Mouse (Mus musculus): ENCODE measurements around the gene Sptb. TPM values are rescaled to one million over a fixed set of nuclear protein-coding genes. Genes with fewer than 3 reads are reported as not detected.

Sptb gene
- polyA plus RNA-seq, 1 experiment from 2014 or later: 5.1 TPM

GRCm38 (mm10) chr12:76681937-76682336 is 28.4 kb downstream of the Sptb start:
- no peak overlapping the region for H3K4me3 ChIP-seq (ENCODE audit: low read depth, low read length)
- H3K4me2 ChIP-seq (ENCODE audit: low read length): no peak overlapping the region
- ATAC-seq: 0 out of 2 replicates have a peak, but pooled peaks have one; percentile 51
- no peaks in the 10 kb centered on the region for H3K36me3 ChIP-seq (ENCODE audit: control insufficient read depth, insufficient read depth, low read length)
- H3K9me3 ChIP-seq (replicated peaks; ENCODE audit: control insufficient read depth, low read length, poor library complexity, severe bottlenecking): no peaks in the 10 kb centered on the region
- H3K27ac ChIP-seq (ENCODE audit: low read length): no peak overlapping the region
- H3K27me3 ChIP-seq (ENCODE audit: control insufficient read depth, insufficient read depth, low read depth, low read length): no peaks in the 10 kb centered on the region
- no peak overlapping the region for H3K9ac ChIP-seq (ENCODE audit: low read depth, low read length)
- no peaks in the 10 kb centered on the region for H3K4me1 ChIP-seq (ENCODE audit: control insufficient read depth, insufficient read depth, low read length)

DNA sequence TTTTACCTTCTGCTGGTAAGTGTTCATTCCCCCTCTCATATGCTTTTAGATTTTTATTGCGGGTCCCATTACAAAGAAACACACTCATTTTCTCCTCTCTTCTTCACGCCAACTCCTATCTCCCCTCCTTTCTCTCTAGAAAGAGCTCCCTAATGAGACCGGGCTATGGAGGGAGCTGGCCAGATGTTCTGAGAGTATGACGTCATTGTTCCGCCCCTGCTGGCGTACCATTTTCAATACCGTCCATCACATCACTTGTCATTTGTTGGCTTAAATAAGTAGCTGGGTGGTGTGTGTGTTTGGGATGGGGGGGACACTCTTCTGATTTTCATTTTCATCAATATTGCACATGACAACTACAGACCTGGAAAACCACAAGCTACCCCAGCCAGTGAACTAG is 33.3 kb downstream of the Sptb start:
- H3K27ac ChIP-seq (ENCODE audit: low read length): no peak overlapping the region
- 67% methylated on average over 7 of the region's 7 CpGs for WGBS
- peaks cover 6% of the 10 kb centered on the region; the same call in 1 of the 2 replicates for H3K4me1 ChIP-seq (ENCODE audit: control insufficient read depth, insufficient read depth, low read length)
- H3K36me3 ChIP-seq (ENCODE audit: control insufficient read depth, insufficient read depth, low read length): no peaks in the 10 kb centered on the region
- H3K9me3 ChIP-seq (replicated peaks; ENCODE audit: control insufficient read depth, low read length, poor library complexity, severe bottlenecking): no peaks in the 10 kb centered on the region
- H3K4me2 ChIP-seq (ENCODE audit: low read length): no peak overlapping the region
- ATAC-seq: no peak
- H3K9ac ChIP-seq (ENCODE audit: low read depth, low read length): no peak overlapping the region
- no peak overlapping the region for H3K4me3 ChIP-seq (ENCODE audit: low read depth, low read length)
- no peaks in the 10 kb centered on the region for H3K27me3 ChIP-seq (ENCODE audit: control insufficient read depth, insufficient read depth, low read depth, low read length)

GRCm38 (mm10) chr12:76676477-76676876 is 33.9 kb downstream of the Sptb start:
- Histone ChIP-seq H3K4me1 (ENCODE audit: control insufficient read depth, insufficient read depth, low read length) (peaks cover 6% of the 10 kb centered on the region; the same call in 1 of the 2 replicates), H3K4me2 (ENCODE audit: low read length) (no peak overlapping the region), H3K27ac (ENCODE audit: low read length) (no peak overlapping the region), H3K9ac (ENCODE audit: low read depth, low read length) (no peak overlapping the region), H3K4me3 (ENCODE audit: low read depth, low read length) (no peak overlapping the region), H3K9me3 (replicated peaks; ENCODE audit: control insufficient read depth, low read length, poor library complexity, severe bottlenecking) (no peaks in the 10 kb centered on the region), H3K36me3 (ENCODE audit: control insufficient read depth, insufficient read depth, low read length) (no peaks in the 10 kb centered on the region), H3K27me3 (ENCODE audit: control insufficient read depth, insufficient read depth, low read depth, low read length) (0 out of 2 replicates have a peak, but pooled peaks cover 1% of the 10 kb centered on the region)
- ATAC-seq: no peak
- 81% methylated on average over 22 of the region's 22 CpGs for WGBS

DNA sequence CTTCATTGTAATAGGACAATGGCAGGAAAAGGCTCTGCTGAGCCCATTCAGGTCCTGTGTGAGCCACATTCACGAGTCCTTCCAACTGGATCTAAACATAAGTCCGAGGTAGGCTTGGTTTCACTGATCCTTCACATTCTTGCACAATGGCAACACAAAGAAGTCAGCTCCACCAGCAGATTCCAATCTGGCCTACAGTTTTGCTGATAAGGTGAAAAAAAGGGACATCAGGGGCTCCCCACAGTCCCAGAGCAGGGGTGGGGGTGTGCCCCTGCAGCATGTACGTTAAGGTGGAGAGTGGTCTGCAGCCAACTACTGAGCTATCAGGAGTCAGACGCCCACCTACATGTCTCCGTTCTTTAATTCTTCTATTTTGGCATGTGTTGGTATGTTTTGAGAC is 35.0 kb downstream of the Sptb start:
- H3K4me2 ChIP-seq (ENCODE audit: low read length): no peak overlapping the region
- ATAC-seq: no peak
- 0 out of 2 replicates have a peak, but pooled peaks cover 2% of the 10 kb centered on the region for H3K27me3 ChIP-seq (ENCODE audit: control insufficient read depth, insufficient read depth, low read depth, low read length)
- no peak overlapping the region for H3K27ac ChIP-seq (ENCODE audit: low read length)
- peaks cover 6% of the 10 kb centered on the region; the same call in 1 of the 2 replicates for H3K4me1 ChIP-seq (ENCODE audit: control insufficient read depth, insufficient read depth, low read length)
- no peak overlapping the region for H3K4me3 ChIP-seq (ENCODE audit: low read depth, low read length)
- WGBS: 46% methylated on average over 5 of the region's 5 CpGs
- no peaks in the 10 kb centered on the region for H3K9me3 ChIP-seq (replicated peaks; ENCODE audit: control insufficient read depth, low read length, poor library complexity, severe bottlenecking)
- no peak overlapping the region for H3K9ac ChIP-seq (ENCODE audit: low read depth, low read length)
- H3K36me3 ChIP-seq (ENCODE audit: control insufficient read depth, insufficient read depth, low read length): no peaks in the 10 kb centered on the region

DNA sequence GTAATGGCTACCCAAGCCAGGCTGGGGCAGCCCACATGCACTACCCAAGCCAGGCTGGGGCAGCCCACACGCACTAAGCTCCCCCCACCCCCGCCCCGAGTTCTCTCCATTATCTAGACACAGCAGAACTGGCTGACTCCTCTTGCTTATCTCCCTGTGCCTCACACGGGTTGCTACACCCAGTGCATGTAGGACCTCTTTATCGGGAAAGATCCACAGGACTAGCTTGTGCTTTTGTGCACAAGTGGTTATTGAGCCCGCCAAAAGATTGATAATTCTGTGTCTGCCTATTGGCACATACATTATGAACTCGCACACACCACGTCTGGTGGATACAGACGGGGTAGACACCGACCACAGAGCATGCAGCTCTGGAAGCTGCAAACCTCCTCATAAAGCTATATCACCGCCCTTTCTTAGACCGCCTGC is 36.5 kb downstream of the Sptb start:
- WGBS: 78% methylated on average over 12 of the region's 12 CpGs
- H3K4me2 ChIP-seq (ENCODE audit: low read length): no peak overlapping the region
- H3K9me3 ChIP-seq (replicated peaks; ENCODE audit: control insufficient read depth, low read length, poor library complexity, severe bottlenecking): no peaks in the 10 kb centered on the region
- peaks cover 6% of the 10 kb centered on the region; the same call in 1 of the 2 replicates for H3K4me1 ChIP-seq (ENCODE audit: control insufficient read depth, insufficient read depth, low read length)
- ATAC-seq: no peak
- H3K9ac ChIP-seq (ENCODE audit: low read depth, low read length): no peak overlapping the region
- 0 out of 2 replicates have a peak, but pooled peaks cover 2% of the 10 kb centered on the region for H3K27me3 ChIP-seq (ENCODE audit: control insufficient read depth, insufficient read depth, low read depth, low read length)
- no peak overlapping the region for H3K4me3 ChIP-seq (ENCODE audit: low read depth, low read length)
- no peaks in the 10 kb centered on the region for H3K36me3 ChIP-seq (ENCODE audit: control insufficient read depth, insufficient read depth, low read length)
- H3K27ac ChIP-seq (ENCODE audit: low read length): no peak overlapping the region

GRCm38 (mm10) chr12:76672008-76672407 is 38.3 kb downstream of the Sptb start:
- no peak overlapping the region for H3K4me2 ChIP-seq (ENCODE audit: low read length)
- WGBS: 87% methylated on average over 8 of the region's 8 CpGs
- H3K27me3 ChIP-seq (ENCODE audit: control insufficient read depth, insufficient read depth, low read depth, low read length): 0 out of 2 replicates have a peak, but pooled peaks cover 2% of the 10 kb centered on the region
- H3K9ac ChIP-seq (ENCODE audit: low read depth, low read length): no peak overlapping the region
- H3K4me1 ChIP-seq (ENCODE audit: control insufficient read depth, insufficient read depth, low read length): peaks cover 6% of the 10 kb centered on the region; the same call in 1 of the 2 replicates
- H3K27ac ChIP-seq (ENCODE audit: low read length): no peak overlapping the region
- no peaks in the 10 kb centered on the region for H3K9me3 ChIP-seq (replicated peaks; ENCODE audit: control insufficient read depth, low read length, poor library complexity, severe bottlenecking)
- ATAC-seq: no peak
- H3K36me3 ChIP-seq (ENCODE audit: control insufficient read depth, insufficient read depth, low read length): no peaks in the 10 kb centered on the region
- no peak overlapping the region for H3K4me3 ChIP-seq (ENCODE audit: low read depth, low read length)

DNA sequence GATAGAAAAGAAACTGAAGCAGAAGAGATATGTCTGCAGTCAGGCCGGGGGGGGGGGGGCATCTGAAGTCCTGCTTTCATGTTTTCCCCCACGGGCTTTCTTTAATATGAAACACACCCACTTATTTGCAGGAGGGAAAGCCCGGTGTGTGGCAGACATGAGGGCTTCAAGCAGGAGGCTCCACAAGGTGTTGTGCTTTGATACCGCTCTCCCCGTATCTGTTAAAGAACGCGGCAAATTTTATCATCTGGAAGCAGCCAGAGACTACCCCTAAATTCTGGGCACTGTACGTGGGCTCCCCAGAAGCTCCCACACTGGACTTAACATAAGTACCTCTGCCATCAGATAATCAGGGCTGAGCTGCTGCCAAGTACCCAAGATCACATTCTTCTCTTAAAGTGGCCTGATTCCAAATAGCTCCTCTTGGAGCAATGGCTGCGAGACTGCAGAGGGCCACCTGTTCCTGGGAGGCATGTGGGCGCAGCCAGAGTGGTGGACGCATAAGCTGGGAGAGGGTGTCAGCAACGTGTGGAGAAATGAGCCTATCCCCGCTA is 39.7 kb downstream of the Sptb start:
- 74% methylated on average over 13 of the region's 13 CpGs for WGBS
- Histone ChIP-seq H3K4me3 (ENCODE audit: low read depth, low read length) (no peak overlapping the region), H3K4me1 (ENCODE audit: control insufficient read depth, insufficient read depth, low read length) (peaks cover 6% of the 10 kb centered on the region; the same call in 1 of the 2 replicates), H3K9me3 (replicated peaks; ENCODE audit: control insufficient read depth, low read length, poor library complexity, severe bottlenecking) (no peaks in the 10 kb centered on the region), H3K36me3 (ENCODE audit: control insufficient read depth, insufficient read depth, low read length) (no peaks in the 10 kb centered on the region), H3K27ac (ENCODE audit: low read length) (no peak overlapping the region), H3K27me3 (ENCODE audit: control insufficient read depth, insufficient read depth, low read depth, low read length) (0 out of 2 replicates have a peak, but pooled peaks cover 2% of the 10 kb centered on the region), H3K9ac (ENCODE audit: low read depth, low read length) (no peak overlapping the region), H3K4me2 (ENCODE audit: low read length) (no peak overlapping the region)
- no peak for ATAC-seq

GRCm38 (mm10) chr12:76669956-76670530 is 40.3 kb downstream of the Sptb start:
- Histone ChIP-seq H3K4me2 (ENCODE audit: low read length) (no peak overlapping the region), H3K9me3 (replicated peaks; ENCODE audit: control insufficient read depth, low read length, poor library complexity, severe bottlenecking) (no peaks in the 10 kb centered on the region), H3K27ac (ENCODE audit: low read length) (no peak overlapping the region), H3K36me3 (ENCODE audit: control insufficient read depth, insufficient read depth, low read length) (no peaks in the 10 kb centered on the region), H3K4me3 (ENCODE audit: low read depth, low read length) (no peak overlapping the region), H3K9ac (ENCODE audit: low read depth, low read length) (no peak overlapping the region), H3K4me1 (ENCODE audit: control insufficient read depth, insufficient read depth, low read length) (peaks cover 6% of the 10 kb centered on the region; the same call in 1 of the 2 replicates), H3K27me3 (ENCODE audit: control insufficient read depth, insufficient read depth, low read depth, low read length) (0 out of 2 replicates have a peak, but pooled peaks cover 2% of the 10 kb centered on the region)
- 41% methylated on average over 5 of the region's 5 CpGs for WGBS
- no peak for ATAC-seq

- Histone ChIP-seq H3K36me3 (ENCODE audit: control insufficient read depth, insufficient read depth, low read length) (no peaks in the 10 kb centered on the region), H3K9me3 (replicated peaks; ENCODE audit: control insufficient read depth, low read length, poor library complexity, severe bottlenecking) (no peaks in the 10 kb centered on the region), H3K4me3 (ENCODE audit: low read depth, low read length) (no peak overlapping the region), H3K4me1 (ENCODE audit: control insufficient read depth, insufficient read depth, low read length) (peaks cover 3% of the 10 kb centered on the region; the same call in 1 of the 2 replicates), H3K4me2 (ENCODE audit: low read length) (no peak overlapping the region), H3K27me3 (ENCODE audit: control insufficient read depth, insufficient read depth, low read depth, low read length) (0 out of 2 replicates have a peak, but pooled peaks cover 2% of the 10 kb centered on the region), H3K9ac (ENCODE audit: low read depth, low read length) (no peak overlapping the region), H3K27ac (ENCODE audit: low read length) (no peak overlapping the region)
- no peak for ATAC-seq
- WGBS: 85% methylated on average over 7 of the region's 7 CpGs
Measured at GRCm38 (mm10) chr12:76668654-76669419, 41.5 kb downstream of the Sptb start.
